Mouse (Mus musculus) granulocyte monocyte progenitor cell, adult 5-6 weeks (primary cell): Measurements from ENCODE around the gene Sox11. TPM values are rescaled to one million over a fixed set of nuclear protein-coding genes. Genes with fewer than 3 reads are reported as not detected.

Experiments used
- ATAC-seq: replicated peaks from 2 replicates; pipeline ENCODE4 v1.8.0; 2016; ENCODE audit warnings: mild to moderate bottlenecking, moderate TSS enrichment, inconsistent platforms; ENCODE audit not compliant: poor library complexity, severe bottlenecking
- total RNA-seq, 2 experiments: library from RNA; stranded (forward) in 1 of 2; stranded (reverse) in 1 of 2; fragments of 200-712, 200-1000 nt in 1 of 2; fragments of >200 nt in 1 of 2; fragmentation: Nextera tagmentation in 1 of 2; gene quantifications; 2 replicates each; pipeline ENCODE4 v1.2.3; 2014 to 2017

Gene Sox11
- total RNA-seq, 2 experiments from 2014 or later = not detected

GRCm38 (mm10) chr12:27337482-27337881, 4.9 kb downstream of the Sox11 start:
- ATAC-seq = no peak

- ATAC-seq = no peak
Measured at GRCm38 (mm10) chr12:27336801-27337200, 5.6 kb downstream of the Sox11 start.

GRCm38 (mm10) chr12:27336336-27336735, 6.0 kb downstream of the Sox11 start:
- ATAC-seq = no peak

GRCm38 (mm10) chr12:27335356-27336055, 6.9 kb downstream of the Sox11 start:
- ATAC-seq = no peak

- ATAC-seq = no peak
Measured at GRCm38 (mm10) chr12:27333590-27333989, 8.8 kb downstream of the Sox11 start.

- ATAC-seq = no peak
Measured at GRCm38 (mm10) chr12:27323423-27323822, 19.0 kb downstream of the Sox11 start.

GRCm38 (mm10) chr12:27320705-27321104, 21.7 kb downstream of the Sox11 start:
- no peak for ATAC-seq

GRCm38 (mm10) chr12:27312985-27313384, 29.4 kb downstream of the Sox11 start:
- ATAC-seq = no peak

- ATAC-seq = no peak
Measured at GRCm38 (mm10) chr12:27311854-27312466, 30.4 kb downstream of the Sox11 start.

- ATAC-seq = no peak
Measured at GRCm38 (mm10) chr12:27311316-27311832, 31.0 kb downstream of the Sox11 start.

GRCm38 (mm10) chr12:27310703-27311102, 31.7 kb downstream of the Sox11 start:
- no peak for ATAC-seq

- ATAC-seq = no peak
Measured at GRCm38 (mm10) chr12:27309969-27310368, 32.4 kb downstream of the Sox11 start.

- ATAC-seq = no peak
Measured at GRCm38 (mm10) chr12:27304713-27305437, 37.5 kb downstream of the Sox11 start.

GRCm38 (mm10) chr12:27303190-27303589, 39.2 kb downstream of the Sox11 start:
- ATAC-seq = no peak

- ATAC-seq = no peak
Measured at GRCm38 (mm10) chr12:27298721-27299120, 43.7 kb downstream of the Sox11 start.

- no peak for ATAC-seq
Measured at GRCm38 (mm10) chr12:27294191-27294590, 48.2 kb downstream of the Sox11 start.

GRCm38 (mm10) chr12:27293736-27294135, 48.6 kb downstream of the Sox11 start:
- no peak for ATAC-seq

GRCm38 (mm10) chr12:27293208-27293607, 49.2 kb downstream of the Sox11 start:
- ATAC-seq = no peak
